ENCODE assay signal across 17 mouse cellular contexts in genomic region chr2:126633165-126633564, GRCm38 (mm10).
"Had no signal": no experiment of that assay in that cellular context is flagged by ENCODE, and none has a peak within 500 bp of the region (broad histone marks: within the 10 kb centered on the region; RNA-seq: fewer than 3 reads in every experiment).

No protein-coding gene starts in this region.

- H3K4me3 ChIP-seq: hindbrain, embryonic 13.5 days; limb, embryonic 15.5 days; midbrain, embryonic 12.5 days; neural tube, embryonic 13.5 days; stomach, embryonic 15.5 days had no signal

- H3K9ac ChIP-seq: hindbrain, embryonic 13.5 days; limb, embryonic 15.5 days; liver, embryonic 14.5 days; midbrain, embryonic 12.5 days; neural tube, embryonic 13.5 days; stomach, embryonic 15.5 days had no signal

- H3K9me3 ChIP-seq: hindbrain, embryonic 13.5 days; limb, embryonic 15.5 days; midbrain, embryonic 12.5 days; neural tube, embryonic 13.5 days; stomach, embryonic 15.5 days had no signal

- H3K4me1 ChIP-seq: hindbrain, embryonic 13.5 days; midbrain, embryonic 12.5 days; neural tube, embryonic 13.5 days; stomach, embryonic 15.5 days had no signal

- H3K27me3 ChIP-seq: hindbrain, embryonic 13.5 days; limb, embryonic 15.5 days; midbrain, embryonic 12.5 days; neural tube, embryonic 13.5 days; stomach, embryonic 15.5 days had no signal

- DNase-seq: layer of hippocampus, adult 9-11 months; layer of hippocampus, postnatal 36 days; lung, adult 2 months; lung, postnatal 14 days; retina, postnatal 1 day; right cerebral cortex, postnatal 4 days; spleen, adult 18-20 months; thymus, adult 2 months; thymus, postnatal 25 days had no signal

- H3K27ac ChIP-seq: hindbrain, embryonic 13.5 days; hindbrain, postnatal 0 days; limb, embryonic 15.5 days; liver, embryonic 14.5 days; midbrain, embryonic 12.5 days; neural tube, embryonic 13.5 days; stomach, embryonic 15.5 days had no signal

- ATAC-seq: hindbrain, postnatal 0 days; midbrain, embryonic 16.5 days had no signal

- H3K4me2 ChIP-seq: hindbrain, embryonic 13.5 days; limb, embryonic 15.5 days; midbrain, embryonic 12.5 days; neural tube, embryonic 13.5 days; stomach, embryonic 15.5 days had no signal
